Mouse (Mus musculus) gastrocnemius, postnatal 36 days (tissue): Measurements from ENCODE around the gene Spin2c. TPM values are rescaled to one million over a fixed set of nuclear protein-coding genes. Genes with fewer than 3 reads are reported as not detected.

Source experiments
- DNase-seq, 2 experiments: peaks; one replicate each; pipeline ENCODE4 v3.0.0; 2022
- intact Hi-C: fragments of 180-260 bp; cut with DNase I; formaldehyde crosslinking; loops from one replicate; pipeline ENCODE4 v1.15.1; 2025
- long read RNA-seq, 2 experiments: library from polyadenylated mRNA; stranded (forward); transcript quantifications; one replicate each; pipeline ENCODE4 v2.0.0; 2021
- total RNA-seq, 2 experiments: library from RNA; stranded (reverse); gene quantifications; 2 replicates each; pipeline ENCODE4 v1.2.3; 2021

Gene Spin2c
- total RNA-seq, result not detected
- long read RNA-seq, experiment 1, result 0 reads
- long read RNA-seq, experiment 2, result 0 reads

- intact Hi-C loops, result no loop called here
- DNase-seq, result peak in 1 of 2 experiments; percentile 12
Observed at GRCm38 (mm10) chrX:153831951-153832561, at the start of gene Spin2c. TSS of gene Spin2c (plus strand) at chrX:153832225.

GRCm38 (mm10) chrX:153832606-153833005, 581 bp downstream of the Spin2c start:
- intact Hi-C loops, result no loop called here
- DNase-seq, result no peak

Other genes with a start within 250 kb of the Spin2c start
- gene Kctd12b, start 135.8 kb upstream of the Spin2c start, total RNA-seq, result 1 to 10 TPM; 2.5 TPM
- gene Nbdy, start 108.6 kb upstream of the Spin2c start, total RNA-seq, result 10 to 100 TPM; 19.6 to 21.6 TPM
- gene Samt1, start 180.4 kb downstream of the Spin2c start, total RNA-seq, result not detected
- gene 4921511M17Rik, start 201.6 kb downstream of the Spin2c start, total RNA-seq, result not detected
- not detected for gene Gm10057, start 222.8 kb downstream of the Spin2c start, total RNA-seq